Mouse (Mus musculus): ENCODE results near the gene Rpl36a. TPM values are rescaled to one million over a fixed set of nuclear protein-coding genes. Genes with fewer than 3 reads are reported as not detected.

The Rpl36a gene
- polyA plus RNA-seq, 1 experiment from 2014 or later, result 184 TPM

- WGBS, result 81% methylated on average over 3 of the region's 3 CpGs
- Histone ChIP-seq H3K36me3 (no peaks in the 10 kb centered on the region), H3K27ac (replicated peaks) (no peak overlapping the region), H3K4me2 (no peak overlapping the region), H3K9ac (replicated peaks) (no peak overlapping the region), H3K27me3 (replicated peaks) (no peaks in the 10 kb centered on the region), H3K9me3 (replicated peaks) (no peaks in the 10 kb centered on the region), H3K4me3 (replicated peaks) (no peak overlapping the region), H3K4me1 (no peaks in the 10 kb centered on the region)
- ATAC-seq (ENCODE audit: low FRiP score), result no peak
These were observed 50.4 kb downstream of the Rpl36a start for GRCm38 (mm10) chrX:134635860-134636259.

Other genes with a start within 250 kb of the Rpl36a start
- gene Drp2, start 181.1 kb upstream of the Rpl36a start, polyA plus RNA-seq (2015; fragmentation: Nextera tagmentation; extraction: Ambion mirVana), result 16.5 and 18.7 TPM in 2 replicates
- 0.15 and 0.28 TPM in 2 replicates for gene Taf7l, start 109.2 kb upstream of the Rpl36a start, polyA plus RNA-seq (2015; fragmentation: Nextera tagmentation; extraction: Ambion mirVana)
- 51.9 and 62.5 TPM in 2 replicates for gene Timm8a1, start 43.8 kb upstream of the Rpl36a start, polyA plus RNA-seq (2015; fragmentation: Nextera tagmentation; extraction: Ambion mirVana)
- 0.75 and 2.6 TPM in 2 replicates for gene Btk, start 2.1 kb upstream of the Rpl36a start, polyA plus RNA-seq (2015; fragmentation: Nextera tagmentation; extraction: Ambion mirVana)
- 4.1 and 7.2 TPM in 2 replicates for gene Gla, start 15.5 kb downstream of the Rpl36a start, polyA plus RNA-seq (2015; fragmentation: Nextera tagmentation; extraction: Ambion mirVana)
- 134 and 144 TPM in 2 replicates for gene Hnrnph2, start 15.5 kb downstream of the Rpl36a start, polyA plus RNA-seq (2015; fragmentation: Nextera tagmentation; extraction: Ambion mirVana)
- 4.7 and 5.4 TPM in 2 replicates for gene Armcx4, start 100.9 kb downstream of the Rpl36a start, polyA plus RNA-seq (2015; fragmentation: Nextera tagmentation; extraction: Ambion mirVana)
- 108 and 119 TPM in 2 replicates for gene Armcx1, start 132.3 kb downstream of the Rpl36a start, polyA plus RNA-seq (2015; fragmentation: Nextera tagmentation; extraction: Ambion mirVana)
- 45.2 and 49.7 TPM in 2 replicates for gene Armcx6, start 165.8 kb downstream of the Rpl36a start, polyA plus RNA-seq (2015; fragmentation: Nextera tagmentation; extraction: Ambion mirVana)
- gene Armcx3, start 170.9 kb downstream of the Rpl36a start, polyA plus RNA-seq (2015; fragmentation: Nextera tagmentation; extraction: Ambion mirVana), result 99.9 and 101 TPM in 2 replicates
- 78.0 and 78.6 TPM in 2 replicates for gene Armcx2, start 223.6 kb downstream of the Rpl36a start, polyA plus RNA-seq (2015; fragmentation: Nextera tagmentation; extraction: Ambion mirVana)

Data from neural tube, embryonic 15.5 days (tissue).